Mouse (Mus musculus): Measurements from ENCODE around the gene Macrod1. TPM values are rescaled to one million over a fixed set of nuclear protein-coding genes. Genes with fewer than 3 reads are reported as not detected.

Macrod1 gene
- polyA plus RNA-seq, 1 experiment from 2014 or later, result 32.9 TPM

GRCm38 (mm10) chr19:7177804-7178511 lies 121.3 kb downstream of the Macrod1 start:
- Histone ChIP-seq H3K36me3 (no peaks in the 10 kb centered on the region), H3K4me3 (no peak overlapping the region), H3K4me1 (peaks cover 48% of the 10 kb centered on the region), H3K9ac (no peak overlapping the region), H3K9me3 (no peaks in the 10 kb centered on the region), H3K27me3 (replicated peaks) (peaks cover 58% of the 10 kb centered on the region), H3K27ac (replicated peaks) (no peak overlapping the region), H3K4me2 (no peak overlapping the region)
- no peak for ATAC-seq (ENCODE audit: extremely low read depth, insufficient number of reproducible peaks, low FRiP score, low TSS enrichment)
- WGBS, result 49% methylated on average over 13 of the region's 13 CpGs

GRCm38 (mm10) chr19:7178841-7179452 lies 122.3 kb downstream of the Macrod1 start:
- WGBS, result 33% methylated on average over 3 of the region's 3 CpGs
- Histone ChIP-seq H3K27ac (replicated peaks) (no peak overlapping the region), H3K9me3 (no peaks in the 10 kb centered on the region), H3K4me1 (peaks cover 48% of the 10 kb centered on the region), H3K4me3 (no peak overlapping the region), H3K9ac (no peak overlapping the region), H3K4me2 (no peak overlapping the region), H3K27me3 (replicated peaks) (peaks cover 66% of the 10 kb centered on the region), H3K36me3 (no peaks in the 10 kb centered on the region)
- ATAC-seq (ENCODE audit: extremely low read depth, insufficient number of reproducible peaks, low FRiP score, low TSS enrichment), result no peak

GRCm38 (mm10) chr19:7180756-7181405 lies 124.3 kb downstream of the Macrod1 start:
- Histone ChIP-seq H3K4me3 (no peak overlapping the region), H3K27me3 (replicated peaks) (peaks cover 77% of the 10 kb centered on the region), H3K9me3 (no peaks in the 10 kb centered on the region), H3K4me2 (no peak overlapping the region), H3K4me1 (peaks cover 44% of the 10 kb centered on the region), H3K9ac (no peak overlapping the region), H3K27ac (replicated peaks) (no peak overlapping the region), H3K36me3 (no peaks in the 10 kb centered on the region)
- WGBS, result 81% methylated on average over 8 of the region's 8 CpGs
- ATAC-seq (ENCODE audit: extremely low read depth, insufficient number of reproducible peaks, low FRiP score, low TSS enrichment), result no peak

GRCm38 (mm10) chr19:7181496-7181895 lies 124.9 kb downstream of the Macrod1 start:
- Histone ChIP-seq H3K4me3 (no peak overlapping the region), H3K27ac (replicated peaks) (no peak overlapping the region), H3K9me3 (no peaks in the 10 kb centered on the region), H3K27me3 (replicated peaks) (peaks cover 83% of the 10 kb centered on the region), H3K36me3 (no peaks in the 10 kb centered on the region), H3K9ac (no peak overlapping the region; the same call in 1 of the 2 replicates), H3K4me2 (no peak overlapping the region), H3K4me1 (peaks cover 42% of the 10 kb centered on the region)
- WGBS, result 67% methylated on average over 7 of the region's 7 CpGs
- ATAC-seq (ENCODE audit: extremely low read depth, insufficient number of reproducible peaks, low FRiP score, low TSS enrichment), result no peak

GRCm38 (mm10) chr19:7182273-7182949 lies 125.8 kb downstream of the Macrod1 start:
- Histone ChIP-seq H3K9ac (peak overlapping the region; percentile 66), H3K4me2 (peak overlapping the region; percentile 54), H3K9me3 (no peaks in the 10 kb centered on the region), H3K4me1 (peaks cover 41% of the 10 kb centered on the region), H3K4me3 (peak overlapping the region; percentile 24), H3K27me3 (replicated peaks) (peaks cover 90% of the 10 kb centered on the region), H3K27ac (replicated peaks) (0 out of 2 replicates have a peak overlapping the region, but pooled peaks have one; percentile 25), H3K36me3 (no peaks in the 10 kb centered on the region)
- ATAC-seq (ENCODE audit: extremely low read depth, insufficient number of reproducible peaks, low FRiP score, low TSS enrichment), result peak; percentile 28; the same call in 1 of the 2 replicates
- 5% methylated on average over 23 of the region's 23 CpGs for WGBS

GRCm38 (mm10) chr19:7183419-7183818 lies 126.8 kb downstream of the Macrod1 start:
- Histone ChIP-seq H3K36me3 (no peaks in the 10 kb centered on the region), H3K27me3 (replicated peaks) (peaks cover 85% of the 10 kb centered on the region), H3K4me3 (no peak overlapping the region), H3K27ac (replicated peaks) (no peak overlapping the region), H3K9ac (no peak overlapping the region), H3K4me2 (no peak overlapping the region), H3K9me3 (no peaks in the 10 kb centered on the region), H3K4me1 (peaks cover 34% of the 10 kb centered on the region)
- ATAC-seq (ENCODE audit: extremely low read depth, insufficient number of reproducible peaks, low FRiP score, low TSS enrichment), result no peak
- WGBS, result 64% methylated on average over 11 of the region's 11 CpGs

GRCm38 (mm10) chr19:7185059-7185458 lies 128.4 kb downstream of the Macrod1 start:
- no peaks in the 10 kb centered on the region for H3K36me3 ChIP-seq
- no peaks in the 10 kb centered on the region for H3K9me3 ChIP-seq
- WGBS, result 48% methylated on average over 4 of the region's 4 CpGs
- peaks cover 75% of the 10 kb centered on the region for H3K27me3 ChIP-seq (replicated peaks)
- H3K27ac ChIP-seq (replicated peaks), result no peak overlapping the region
- ATAC-seq (ENCODE audit: extremely low read depth, insufficient number of reproducible peaks, low FRiP score, low TSS enrichment), result no peak
- no peak overlapping the region for H3K9ac ChIP-seq
- no peak overlapping the region for H3K4me2 ChIP-seq
- H3K4me1 ChIP-seq, result peaks cover 25% of the 10 kb centered on the region
- H3K4me3 ChIP-seq, result no peak overlapping the region

- Histone ChIP-seq H3K4me3 (no peak overlapping the region), H3K27me3 (replicated peaks) (peaks cover 68% of the 10 kb centered on the region), H3K27ac (replicated peaks) (no peak overlapping the region), H3K36me3 (no peaks in the 10 kb centered on the region), H3K9me3 (no peaks in the 10 kb centered on the region), H3K4me1 (peaks cover 23% of the 10 kb centered on the region), H3K9ac (no peak overlapping the region), H3K4me2 (no peak overlapping the region)
- 18% methylated on average over 18 of the region's 18 CpGs for WGBS
- ATAC-seq (ENCODE audit: extremely low read depth, insufficient number of reproducible peaks, low FRiP score, low TSS enrichment), result no peak
Measured at GRCm38 (mm10) chr19:7185715-7186291, 129.2 kb downstream of the Macrod1 start.

- WGBS, result 60% methylated on average over 5 of the region's 5 CpGs
- H3K9ac ChIP-seq, result 0 out of 2 replicates have a peak overlapping the region, but pooled peaks have one; percentile 1
Measured at GRCm38 (mm10) chr19:7187157-7187556, 130.5 kb downstream of the Macrod1 start.

GRCm38 (mm10) chr19:7189026-7189425 lies 132.4 kb downstream of the Macrod1 start:
- no peak overlapping the region for H3K4me3 ChIP-seq
- no peak overlapping the region for H3K4me2 ChIP-seq
- H3K27me3 ChIP-seq (replicated peaks), result peaks cover 46% of the 10 kb centered on the region
- peaks cover 5% of the 10 kb centered on the region; the same call in 1 of the 2 replicates for H3K4me1 ChIP-seq
- H3K36me3 ChIP-seq, result no peaks in the 10 kb centered on the region
- H3K9ac ChIP-seq, result no peak overlapping the region
- no peaks in the 10 kb centered on the region for H3K9me3 ChIP-seq
- ATAC-seq (ENCODE audit: extremely low read depth, insufficient number of reproducible peaks, low FRiP score, low TSS enrichment), result no peak
- H3K27ac ChIP-seq (replicated peaks), result no peak overlapping the region
- WGBS, result 59% methylated on average over 4 of the region's 4 CpGs

More at GRCm38 (mm10) chr19:7187157-7187556, 130.5 kb downstream of the Macrod1 start:
- Histone ChIP-seq H3K4me3 (no peak overlapping the region), H3K4me2 (no peak overlapping the region), H3K36me3 (no peaks in the 10 kb centered on the region), H3K4me1 (peaks cover 12% of the 10 kb centered on the region), H3K27ac (replicated peaks) (no peak overlapping the region), H3K27me3 (replicated peaks) (peaks cover 64% of the 10 kb centered on the region), H3K9me3 (no peaks in the 10 kb centered on the region)
- no peak for ATAC-seq (ENCODE audit: extremely low read depth, insufficient number of reproducible peaks, low FRiP score, low TSS enrichment)

GRCm38 (mm10) chr19:7190986-7191385 lies 134.4 kb downstream of the Macrod1 start:
- Histone ChIP-seq H3K9me3 (no peaks in the 10 kb centered on the region), H3K27ac (replicated peaks) (no peak overlapping the region), H3K36me3 (no peaks in the 10 kb centered on the region), H3K4me2 (no peak overlapping the region), H3K4me1 (peaks cover 7% of the 10 kb centered on the region; the same call in 1 of the 2 replicates), H3K9ac (no peak overlapping the region), H3K4me3 (no peak overlapping the region), H3K27me3 (replicated peaks) (peaks cover 28% of the 10 kb centered on the region)
- no peak for ATAC-seq (ENCODE audit: extremely low read depth, insufficient number of reproducible peaks, low FRiP score, low TSS enrichment)
- 71% methylated on average over 5 of the region's 5 CpGs for WGBS
